Mouse (Mus musculus): ENCODE measurements around the gene Rpl35. TPM values are rescaled to one million over a fixed set of nuclear protein-coding genes. Genes with fewer than 3 reads are reported as not detected.

Rpl35 gene
- 1,321 and 1,382 TPM in 2 replicates for polyA plus RNA-seq (2014; fragmentation: Nextera tagmentation; extraction: Ambion mirVana)

- ATAC-seq (replicated peaks; ENCODE audit: low FRiP score) (no peak), DNase-seq (ENCODE audit: low spot score) (no peak)
- no peaks in the 10 kb centered on the region for H3K9me3 ChIP-seq (ENCODE audit: control insufficient read depth, low read length)
- WGBS, result 10% methylated on average over 15 of the region's 15 CpGs
- peak within 1 kb of the TSS; percentile 94 for H3K9ac ChIP-seq (ENCODE audit: low read depth, low read length)
- peak within 1 kb of the TSS; percentile 78 for H3K27ac ChIP-seq (ENCODE audit: low read depth, low read length)
- H3K27me3 ChIP-seq (replicated peaks; ENCODE audit: control insufficient read depth, insufficient read depth, low read length), result no peaks in the 10 kb centered on the region
- H3K36me3 ChIP-seq (ENCODE audit: control insufficient read depth, insufficient read depth, low read length), result peaks cover 32% of the 10 kb centered on the region
- peaks cover 47% of the 10 kb centered on the region for H3K4me1 ChIP-seq (replicated peaks; ENCODE audit: control insufficient read depth, insufficient read depth, low read length)
- peak within 1 kb of the TSS; percentile 67 for H3K4me2 ChIP-seq
- peak within 1 kb of the TSS; percentile 79 for H3K4me3 ChIP-seq (ENCODE audit: low read depth, low read length)
Observed at GRCm38 (mm10) chr2:39005574-39006079, at the start of gene Rpl35. TSS of gene Rpl35 (minus strand) at chr2:39005624.

- no peak for ATAC-seq (replicated peaks; ENCODE audit: low FRiP score)
- 89% methylated on average over 1 of the region's 1 CpGs for WGBS
- Histone ChIP-seq H3K9me3 (ENCODE audit: control insufficient read depth, low read length) (no peaks in the 10 kb centered on the region), H3K27ac (ENCODE audit: low read depth, low read length) (no peak overlapping the region), H3K4me3 (ENCODE audit: low read depth, low read length) (no peak overlapping the region), H3K36me3 (ENCODE audit: control insufficient read depth, insufficient read depth, low read length) (peaks cover 17% of the 10 kb centered on the region), H3K4me2 (no peak overlapping the region), H3K4me1 (replicated peaks; ENCODE audit: control insufficient read depth, insufficient read depth, low read length) (no peaks in the 10 kb centered on the region), H3K27me3 (replicated peaks; ENCODE audit: control insufficient read depth, insufficient read depth, low read length) (no peaks in the 10 kb centered on the region), H3K9ac (ENCODE audit: low read depth, low read length) (no peak overlapping the region)
- DNase-seq (ENCODE audit: low spot score), result no peak
Observed at GRCm38 (mm10) chr2:39048515-39048914, 43.1 kb upstream of the Rpl35 start.

GRCm38 (mm10) chr2:39040215-39040614, 34.8 kb upstream of the Rpl35 start:
- no peaks in the 10 kb centered on the region for H3K4me1 ChIP-seq (replicated peaks; ENCODE audit: control insufficient read depth, insufficient read depth, low read length)
- no peaks in the 10 kb centered on the region for H3K27me3 ChIP-seq (replicated peaks; ENCODE audit: control insufficient read depth, insufficient read depth, low read length)
- ATAC-seq (replicated peaks; ENCODE audit: low FRiP score) (no peak), DNase-seq (ENCODE audit: low spot score) (no peak)
- no peak overlapping the region for H3K27ac ChIP-seq (ENCODE audit: low read depth, low read length)
- no peak overlapping the region for H3K9ac ChIP-seq (ENCODE audit: low read depth, low read length)
- no peak overlapping the region for H3K4me3 ChIP-seq (ENCODE audit: low read depth, low read length)
- WGBS, result 95% methylated on average over 1 of the region's 1 CpGs
- peaks cover 19% of the 10 kb centered on the region for H3K36me3 ChIP-seq (ENCODE audit: control insufficient read depth, insufficient read depth, low read length)
- H3K9me3 ChIP-seq (ENCODE audit: control insufficient read depth, low read length), result no peaks in the 10 kb centered on the region
- no peak overlapping the region for H3K4me2 ChIP-seq

GRCm38 (mm10) chr2:39031611-39032010, 26.2 kb upstream of the Rpl35 start:
- 97% methylated on average over 1 of the region's 1 CpGs for WGBS
- DNase-seq (ENCODE audit: low spot score) (no peak), ATAC-seq (replicated peaks; ENCODE audit: low FRiP score) (no peak)
- Histone ChIP-seq H3K27ac (ENCODE audit: low read depth, low read length) (no peak overlapping the region), H3K4me1 (replicated peaks; ENCODE audit: control insufficient read depth, insufficient read depth, low read length) (no peaks in the 10 kb centered on the region), H3K9me3 (ENCODE audit: control insufficient read depth, low read length) (no peaks in the 10 kb centered on the region), H3K9ac (ENCODE audit: low read depth, low read length) (no peak overlapping the region), H3K36me3 (ENCODE audit: control insufficient read depth, insufficient read depth, low read length) (peaks cover 35% of the 10 kb centered on the region), H3K4me3 (ENCODE audit: low read depth, low read length) (no peak overlapping the region), H3K27me3 (replicated peaks; ENCODE audit: control insufficient read depth, insufficient read depth, low read length) (no peaks in the 10 kb centered on the region), H3K4me2 (no peak overlapping the region)

- ATAC-seq (replicated peaks; ENCODE audit: low FRiP score) (no peak), DNase-seq (ENCODE audit: low spot score) (no peak)
- Histone ChIP-seq H3K36me3 (ENCODE audit: control insufficient read depth, insufficient read depth, low read length) (peaks cover 35% of the 10 kb centered on the region), H3K4me2 (no peak overlapping the region), H3K27me3 (replicated peaks; ENCODE audit: control insufficient read depth, insufficient read depth, low read length) (no peaks in the 10 kb centered on the region), H3K27ac (ENCODE audit: low read depth, low read length) (no peak overlapping the region), H3K9ac (ENCODE audit: low read depth, low read length) (no peak overlapping the region), H3K4me1 (replicated peaks; ENCODE audit: control insufficient read depth, insufficient read depth, low read length) (no peaks in the 10 kb centered on the region), H3K4me3 (ENCODE audit: low read depth, low read length) (no peak overlapping the region), H3K9me3 (ENCODE audit: control insufficient read depth, low read length) (no peaks in the 10 kb centered on the region)
- WGBS, result 87% methylated on average over 1 of the region's 1 CpGs
Observed at GRCm38 (mm10) chr2:39020004-39020403, 14.6 kb upstream of the Rpl35 start.

- Histone ChIP-seq H3K27ac (ENCODE audit: low read depth, low read length) (no peak overlapping the region), H3K4me2 (no peak overlapping the region)
Observed at GRCm38 (mm10) chr2:39016581-39016980, 11.2 kb upstream of the Rpl35 start.

GRCm38 (mm10) chr2:39012768-39013279, 7.4 kb upstream of the Rpl35 start:
- WGBS, result 80% methylated on average over 7 of the region's 7 CpGs
- no peaks in the 10 kb centered on the region for H3K27me3 ChIP-seq (replicated peaks; ENCODE audit: control insufficient read depth, insufficient read depth, low read length)
- H3K4me2 ChIP-seq, result no peak overlapping the region
- peaks cover 23% of the 10 kb centered on the region for H3K36me3 ChIP-seq (ENCODE audit: control insufficient read depth, insufficient read depth, low read length)
- peaks cover 10% of the 10 kb centered on the region for H3K4me1 ChIP-seq (replicated peaks; ENCODE audit: control insufficient read depth, insufficient read depth, low read length)
- H3K4me3 ChIP-seq (ENCODE audit: low read depth, low read length), result no peak overlapping the region
- H3K9ac ChIP-seq (ENCODE audit: low read depth, low read length), result no peak overlapping the region
- ATAC-seq (replicated peaks; ENCODE audit: low FRiP score) (no peak), DNase-seq (ENCODE audit: low spot score) (no peak)
- no peaks in the 10 kb centered on the region for H3K9me3 ChIP-seq (ENCODE audit: control insufficient read depth, low read length)
- H3K27ac ChIP-seq (ENCODE audit: low read depth, low read length), result no peak overlapping the region

More at GRCm38 (mm10) chr2:39016581-39016980, 11.2 kb upstream of the Rpl35 start:
- peaks cover 30% of the 10 kb centered on the region for H3K36me3 ChIP-seq (ENCODE audit: control insufficient read depth, insufficient read depth, low read length)
- H3K9ac ChIP-seq (ENCODE audit: low read depth, low read length), result no peak overlapping the region
- H3K4me3 ChIP-seq (ENCODE audit: low read depth, low read length), result no peak overlapping the region
- WGBS, result 78% methylated on average over 3 of the region's 3 CpGs
- H3K9me3 ChIP-seq (ENCODE audit: control insufficient read depth, low read length), result no peaks in the 10 kb centered on the region
- DNase-seq (ENCODE audit: low spot score), result no peak
- no peaks in the 10 kb centered on the region for H3K27me3 ChIP-seq (replicated peaks; ENCODE audit: control insufficient read depth, insufficient read depth, low read length)
- H3K4me1 ChIP-seq (replicated peaks; ENCODE audit: control insufficient read depth, insufficient read depth, low read length), result no peaks in the 10 kb centered on the region
- ATAC-seq (replicated peaks; ENCODE audit: low FRiP score), result no peak

- peaks cover 15% of the 10 kb centered on the region for H3K4me1 ChIP-seq (replicated peaks; ENCODE audit: control insufficient read depth, insufficient read depth, low read length)
- WGBS, result 89% methylated on average over 3 of the region's 3 CpGs
- no peak overlapping the region for H3K27ac ChIP-seq (ENCODE audit: low read depth, low read length)
- no peak overlapping the region for H3K4me3 ChIP-seq (ENCODE audit: low read depth, low read length)
- peaks cover 21% of the 10 kb centered on the region for H3K36me3 ChIP-seq (ENCODE audit: control insufficient read depth, insufficient read depth, low read length)
- ATAC-seq (replicated peaks; ENCODE audit: low FRiP score) (no peak), DNase-seq (ENCODE audit: low spot score) (no peak)
- no peaks in the 10 kb centered on the region for H3K27me3 ChIP-seq (replicated peaks; ENCODE audit: control insufficient read depth, insufficient read depth, low read length)
- no peak overlapping the region for H3K9ac ChIP-seq (ENCODE audit: low read depth, low read length)
- no peaks in the 10 kb centered on the region for H3K9me3 ChIP-seq (ENCODE audit: control insufficient read depth, low read length)
- no peak overlapping the region for H3K4me2 ChIP-seq
Observed at GRCm38 (mm10) chr2:39011971-39012370, 6.5 kb upstream of the Rpl35 start.

GRCm38 (mm10) chr2:39011264-39011663, 5.8 kb upstream of the Rpl35 start:
- Histone ChIP-seq H3K27ac (ENCODE audit: low read depth, low read length) (no peak overlapping the region), H3K4me1 (replicated peaks; ENCODE audit: control insufficient read depth, insufficient read depth, low read length) (peaks cover 20% of the 10 kb centered on the region), H3K36me3 (ENCODE audit: control insufficient read depth, insufficient read depth, low read length) (peaks cover 17% of the 10 kb centered on the region), H3K9ac (ENCODE audit: low read depth, low read length) (no peak overlapping the region), H3K4me3 (ENCODE audit: low read depth, low read length) (no peak overlapping the region), H3K4me2 (no peak overlapping the region), H3K9me3 (ENCODE audit: control insufficient read depth, low read length) (no peaks in the 10 kb centered on the region), H3K27me3 (replicated peaks; ENCODE audit: control insufficient read depth, insufficient read depth, low read length) (no peaks in the 10 kb centered on the region)
- ATAC-seq (replicated peaks; ENCODE audit: low FRiP score) (no peak), DNase-seq (ENCODE audit: low spot score) (no peak)

Data from liver, embryonic 11.5 days (tissue).